8 mouse cellular contexts compared by ENCODE assay signal in genomic region chr19:45012636-45013035, GRCm38 (mm10). TPM values are rescaled to one million over a fixed set of nuclear protein-coding genes. Genes with fewer than 3 reads are reported as not detected.
A peak's percentile ranks its signal among the peaks of the same experiment; 100 is the strongest.
DNase-seq lines count a peak whose midpoint lies in the region; ATAC-seq and TF ChIP-seq lines count a peak whose summit lies in the region.

No protein-coding gene starts in this region.

- H3K4me1 ChIP-seq in embryonic facial prominence, embryonic 13.5 days, result peaks cover 53% of the 10 kb centered on the region
- peaks cover 60% of the 10 kb centered on the region for H3K4me1 ChIP-seq in kidney, embryonic 15.5 days
- peaks cover 46% of the 10 kb centered on the region for H3K4me1 ChIP-seq in neural tube, embryonic 12.5 days

- intact Hi-C loops in left cerebral cortex, adult 2 months (cut with DNase I), result loop anchor here (1.0 kb wide), 1 partner anchor 19 kb away; no protein-coding TSS in a partner anchor

- no peak for DNase-seq in left cerebral cortex, adult 2 months (ENCODE audit: extremely low spot score in 1 of 2, low spot score in 2 of 2)
- no peak for DNase-seq in left cerebral cortex, adult 9 months (ENCODE audit: low spot score in 2 of 2)
- DNase-seq in Muller cell, postnatal 12 days (ENCODE audit: inconsistent ontology term), result no peak
- DNase-seq in B cell, adult 2 months, result no peak

- no peak overlapping the region for H3K4me2 ChIP-seq in embryonic facial prominence, embryonic 13.5 days
- H3K4me2 ChIP-seq in kidney, embryonic 15.5 days, result no peak overlapping the region
- H3K4me2 ChIP-seq in neural tube, embryonic 12.5 days (replicated peaks), result no peak overlapping the region

- H3K27ac ChIP-seq in left cerebral cortex, adult 2 months, result no peak overlapping the region
- peak overlapping the region; percentile 99 for H3K27ac ChIP-seq in embryonic facial prominence, embryonic 13.5 days
- peak overlapping the region; percentile 100; the same call in 1 of the 2 replicates for H3K27ac ChIP-seq in kidney, embryonic 15.5 days
- peak overlapping the region; percentile 67 for H3K27ac ChIP-seq in neural tube, embryonic 12.5 days

- no peaks in the 10 kb centered on the region for H3K27me3 ChIP-seq in embryonic facial prominence, embryonic 13.5 days
- no peaks in the 10 kb centered on the region for H3K27me3 ChIP-seq in kidney, embryonic 15.5 days
- no peaks in the 10 kb centered on the region for H3K27me3 ChIP-seq in neural tube, embryonic 12.5 days (replicated peaks)

- ATAC-seq in embryonic facial prominence, embryonic 13.5 days (ENCODE audit: insufficient number of reproducible peaks, insufficient read depth, low FRiP score, low TSS enrichment, low read depth), result no peak
- no peak for ATAC-seq in kidney, embryonic 15.5 days (replicated peaks; ENCODE audit: low FRiP score)
- ATAC-seq in neural tube, embryonic 12.5 days (ENCODE audit: low FRiP score, low read depth), result no peak
- ATAC-seq in erythroid progenitor cell, adult 5-6 weeks (replicated peaks; ENCODE audit: low FRiP score, poor library complexity, severe bottlenecking), result no peak

- peaks cover 42% of the 10 kb centered on the region for H3K36me3 ChIP-seq in embryonic facial prominence, embryonic 13.5 days
- H3K36me3 ChIP-seq in kidney, embryonic 15.5 days, result peaks cover 45% of the 10 kb centered on the region
- peaks cover 36% of the 10 kb centered on the region for H3K36me3 ChIP-seq in neural tube, embryonic 12.5 days

- no peaks in the 10 kb centered on the region for H3K9me3 ChIP-seq in embryonic facial prominence, embryonic 13.5 days
- H3K9me3 ChIP-seq in kidney, embryonic 15.5 days (replicated peaks), result no peaks in the 10 kb centered on the region
- H3K9me3 ChIP-seq in neural tube, embryonic 12.5 days, result no peaks in the 10 kb centered on the region

- WGBS in embryonic facial prominence, embryonic 13.5 days, result 30% methylated on average over 6 of the region's 6 CpGs
- WGBS in kidney, embryonic 15.5 days, result 39% methylated on average over 6 of the region's 6 CpGs
- WGBS in neural tube, embryonic 12.5 days, result 41% methylated on average over 6 of the region's 6 CpGs

- H3K9ac ChIP-seq in embryonic facial prominence, embryonic 13.5 days, result peak overlapping the region; percentile 56
- H3K9ac ChIP-seq in kidney, embryonic 15.5 days, result no peak overlapping the region
- H3K9ac ChIP-seq in neural tube, embryonic 12.5 days, result 0 out of 2 replicates have a peak overlapping the region, but pooled peaks have one; percentile 26

- H3K4me3 ChIP-seq in left cerebral cortex, adult 2 months, result no peak overlapping the region
- no peak overlapping the region for H3K4me3 ChIP-seq in embryonic facial prominence, embryonic 13.5 days
- no peak overlapping the region for H3K4me3 ChIP-seq in kidney, embryonic 15.5 days (replicated peaks)
- H3K4me3 ChIP-seq in neural tube, embryonic 12.5 days, result no peak overlapping the region

- TF ChIP-seq CTCF in left cerebral cortex, adult 2 months (IDR thresholded peaks at IDR 0.05), result peak; percentile 67

RNA-seq across cellular contexts. Expression of gene Lzts2, which starts 1.6 kb away (rescaled TPM):
- 10 to 100 TPM; 36.5 to 39.1 TPM for total RNA-seq in left cerebral cortex, adult 2 months (2021)
- polyA plus RNA-seq in embryonic facial prominence, embryonic 13.5 days (2015; fragmentation: Nextera tagmentation; extraction: Ambion mirVana), result 64.6 and 73.3 TPM in 2 replicates
- polyA plus RNA-seq in kidney, embryonic 15.5 days (2015; fragmentation: Nextera tagmentation; extraction: Ambion mirVana), result 66.6 and 72.8 TPM in 2 replicates
- 68.5 and 70.0 TPM in 2 replicates for polyA plus RNA-seq in neural tube, embryonic 12.5 days (2016; fragmentation: Nextera tagmentation; extraction: Ambion mirVana)
- 3.8 TPM in 1 of 2 replicates, not detected in the other for total RNA-seq in erythroid progenitor cell, adult 5-6 weeks (2015; ENCODE audit: low replicate concordance)
- 1.4 and 2.2 TPM in 2 replicates for total RNA-seq in erythroid progenitor cell, adult 5-6 weeks (2017; ENCODE audit: low replicate concordance)

RNA-seq across cellular contexts. Expression of gene Mrpl43, which starts 6.4 kb away (rescaled TPM):
- 10 to 100 TPM; 40.9 to 41.8 TPM for total RNA-seq in left cerebral cortex, adult 2 months (2021)
- 72.6 and 81.2 TPM in 2 replicates for polyA plus RNA-seq in embryonic facial prominence, embryonic 13.5 days (2015; fragmentation: Nextera tagmentation; extraction: Ambion mirVana)
- polyA plus RNA-seq in kidney, embryonic 15.5 days (2015; fragmentation: Nextera tagmentation; extraction: Ambion mirVana), result 71.9 and 73.5 TPM in 2 replicates
- 82.9 and 83.2 TPM in 2 replicates for polyA plus RNA-seq in neural tube, embryonic 12.5 days (2016; fragmentation: Nextera tagmentation; extraction: Ambion mirVana)
- 15.5 and 19.3 TPM in 2 replicates for total RNA-seq in erythroid progenitor cell, adult 5-6 weeks (2015; ENCODE audit: low replicate concordance)
- total RNA-seq in erythroid progenitor cell, adult 5-6 weeks (2017; ENCODE audit: low replicate concordance), result 8.4 and 11.4 TPM in 2 replicates

RNA-seq across cellular contexts. Expression of gene Twnk, which starts 7.2 kb away (rescaled TPM):
- total RNA-seq in left cerebral cortex, adult 2 months (2021), result 10 to 100 TPM; 12.9 to 14.8 TPM
- polyA plus RNA-seq in embryonic facial prominence, embryonic 13.5 days (2015; fragmentation: Nextera tagmentation; extraction: Ambion mirVana), result 27.0 and 28.5 TPM in 2 replicates
- polyA plus RNA-seq in kidney, embryonic 15.5 days (2015; fragmentation: Nextera tagmentation; extraction: Ambion mirVana), result 29.4 and 29.7 TPM in 2 replicates
- 21.4 and 22.8 TPM in 2 replicates for polyA plus RNA-seq in neural tube, embryonic 12.5 days (2016; fragmentation: Nextera tagmentation; extraction: Ambion mirVana)
- total RNA-seq in erythroid progenitor cell, adult 5-6 weeks (2015; ENCODE audit: low replicate concordance), result 2.9 and 4.3 TPM in 2 replicates
- total RNA-seq in erythroid progenitor cell, adult 5-6 weeks (2017; ENCODE audit: low replicate concordance), result 1.4 and 2.0 TPM in 2 replicates

RNA-seq across cellular contexts. Expression of gene Sema4g, which starts 23.7 kb away (rescaled TPM):
- total RNA-seq in left cerebral cortex, adult 2 months (2021), result 10 to 100 TPM; 19.4 to 24.4 TPM
- polyA plus RNA-seq in embryonic facial prominence, embryonic 13.5 days (2015; fragmentation: Nextera tagmentation; extraction: Ambion mirVana), result 7.1 and 7.6 TPM in 2 replicates
- 5.3 and 6.5 TPM in 2 replicates for polyA plus RNA-seq in kidney, embryonic 15.5 days (2015; fragmentation: Nextera tagmentation; extraction: Ambion mirVana)
- polyA plus RNA-seq in neural tube, embryonic 12.5 days (2016; fragmentation: Nextera tagmentation; extraction: Ambion mirVana), result 10.1 and 10.8 TPM in 2 replicates
- total RNA-seq in erythroid progenitor cell, adult 5-6 weeks (2015; ENCODE audit: low replicate concordance), result 0.36 TPM in 1 of 2 replicates, not detected in the other
- total RNA-seq in erythroid progenitor cell, adult 5-6 weeks (2017; ENCODE audit: low replicate concordance), result 0.39 TPM in 1 of 2 replicates, not detected in the other

RNA-seq across cellular contexts. Expression of gene Pdzd7, which starts 32.9 kb away (rescaled TPM):
- total RNA-seq in left cerebral cortex, adult 2 months (2021), result 1 to 10 TPM; 5.2 to 6.1 TPM
- 0.47 and 0.51 TPM in 2 replicates for polyA plus RNA-seq in embryonic facial prominence, embryonic 13.5 days (2015; fragmentation: Nextera tagmentation; extraction: Ambion mirVana)
- polyA plus RNA-seq in kidney, embryonic 15.5 days (2015; fragmentation: Nextera tagmentation; extraction: Ambion mirVana), result 0.78 and 1.1 TPM in 2 replicates
- polyA plus RNA-seq in neural tube, embryonic 12.5 days (2016; fragmentation: Nextera tagmentation; extraction: Ambion mirVana), result 0.63 and 0.72 TPM in 2 replicates
- total RNA-seq in erythroid progenitor cell, adult 5-6 weeks (2015; ENCODE audit: low replicate concordance), result not detected in 2 replicates
- total RNA-seq in erythroid progenitor cell, adult 5-6 weeks (2017; ENCODE audit: low replicate concordance), result not detected in 2 replicates
